Mouse (Mus musculus) right cerebral cortex, postnatal 10 days (tissue): Measurements from ENCODE around the gene Ahsg.
"Not testable (repeated sequence)": the region's sequence is repeated elsewhere in the genome, so short reads cannot be mapped to it uniquely, and the experiment has no call there.

ENCODE experiments used
- DNase-seq, 2 experiments: peaks; one replicate each; pipeline ENCODE4 v3.0.0; 2021; ENCODE audit warnings: low spot score in 2 of 2

Ahsg gene

GRCm38 (mm10) chr16:22939120-22939695 lies 48.1 kb downstream of the Ahsg start:
- no peak for DNase-seq

- DNase-seq, result not testable (repeated sequence)
These were observed 50.9 kb downstream of the Ahsg start for GRCm38 (mm10) chr16:22941825-22942476.

GRCm38 (mm10) chr16:22947371-22947770 lies 56.3 kb downstream of the Ahsg start:
- DNase-seq, result no peak
